Mouse (Mus musculus): Measurements from ENCODE around the gene Slc39a2. TPM values are rescaled to one million over a fixed set of nuclear protein-coding genes. Genes with fewer than 3 reads are reported as not detected.

The Slc39a2 gene
- polyA plus RNA-seq, 1 experiment, result 0.12 TPM

DNA sequence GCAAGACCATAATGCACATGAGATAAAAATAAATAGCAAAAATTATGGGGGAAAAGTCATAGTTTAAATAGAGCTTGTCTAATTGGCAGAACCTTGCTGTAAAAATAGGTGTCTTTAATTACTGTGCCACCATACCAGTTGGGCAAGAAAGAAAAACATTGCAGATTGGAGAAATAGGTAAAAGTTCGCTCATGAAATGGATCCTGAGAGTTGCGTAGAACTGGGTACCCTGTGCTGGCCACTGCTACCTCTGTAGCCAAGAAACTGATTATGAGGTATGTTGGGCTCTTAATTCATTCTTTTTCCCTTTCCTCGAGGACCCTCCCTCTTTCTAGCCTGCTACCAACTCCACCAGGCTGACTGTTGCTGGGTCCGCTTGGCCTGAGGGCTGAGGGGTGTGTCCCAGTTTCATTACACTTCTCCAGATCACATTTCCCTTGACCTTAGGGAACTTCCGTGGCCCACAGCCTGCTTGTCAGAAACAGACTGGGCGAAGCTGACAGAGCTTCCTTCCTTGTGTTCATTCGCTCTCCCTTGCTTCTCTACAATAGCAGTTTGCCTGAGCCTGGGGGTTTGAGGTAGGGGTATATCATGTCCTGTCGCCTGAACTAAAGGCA, 48.4 kb downstream of the Slc39a2 start:
- Histone ChIP-seq H3K4me2 (ENCODE audit: low read depth) (peak overlapping the region; percentile 25), H3K79me2 (ENCODE audit: control insufficient read depth, insufficient read depth) (no peaks in the 10 kb centered on the region), H3K36me3 (ENCODE audit: control insufficient read depth, insufficient read depth) (no peaks in the 10 kb centered on the region), H3ac (ENCODE audit: control insufficient read depth, insufficient read length) (no peak overlapping the region), H3K4me3 (no peak overlapping the region), H3K27me3 (ENCODE audit: control insufficient read depth, insufficient read depth, insufficient read length) (no peaks in the 10 kb centered on the region)
- TF ChIP-seq E2F4 (IDR thresholded peaks at IDR 0.05; ENCODE audit: insufficient read depth) (no peak), REST (IDR thresholded peaks at IDR 0.05; ENCODE audit: insufficient read depth, insufficient read length) (no peak), POLR2A (IDR thresholded peaks at IDR 0.05; ENCODE audit: insufficient read length, low read depth) (no peak), TCF12 (IDR thresholded peaks at IDR 0.05; ENCODE audit: insufficient read depth, poor library complexity, severe bottlenecking) (no peak), MYOG (IDR thresholded peaks at IDR 0.05; ENCODE audit: control insufficient read depth in 1 of 3, insufficient read depth in 1 of 3, insufficient read length in 2 of 3, low read depth in 2 of 3) (no peak), CEBPB (IDR thresholded peaks at IDR 0.05; ENCODE audit: insufficient read depth, poor library complexity, severe bottlenecking) (no peak)

DNA sequence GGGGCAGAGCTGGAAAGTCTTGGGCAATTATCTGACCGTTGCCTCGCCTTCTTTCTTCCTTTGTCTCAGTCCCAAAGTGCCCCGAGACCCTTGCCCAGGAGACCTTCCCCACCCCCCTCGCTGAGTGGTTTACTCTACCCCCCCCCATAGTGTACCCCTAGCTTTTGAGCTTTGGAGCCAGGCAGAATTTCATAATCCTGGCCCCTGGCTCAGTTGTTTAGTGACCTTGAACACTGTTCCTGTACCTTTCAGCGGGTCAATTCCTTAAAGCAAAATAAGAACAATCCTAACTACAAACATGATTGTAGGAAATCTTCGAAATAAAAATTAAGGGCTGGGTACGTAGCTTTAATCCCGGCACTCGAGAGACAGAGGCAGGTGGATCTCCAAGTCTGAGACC, 48.9 kb downstream of the Slc39a2 start:
- Histone ChIP-seq H3K4me2 (ENCODE audit: low read depth) (peak overlapping the region; percentile 25), H3K36me3 (ENCODE audit: control insufficient read depth, insufficient read depth) (no peaks in the 10 kb centered on the region), H3K4me3 (no peak overlapping the region), H3K79me2 (ENCODE audit: control insufficient read depth, insufficient read depth) (no peaks in the 10 kb centered on the region), H3K27me3 (ENCODE audit: control insufficient read depth, insufficient read depth, insufficient read length) (no peaks in the 10 kb centered on the region), H3ac (ENCODE audit: control insufficient read depth, insufficient read length) (no peak overlapping the region)
- no peak for TF ChIP-seq REST (IDR thresholded peaks at IDR 0.05; ENCODE audit: insufficient read depth, insufficient read length)

DNA sequence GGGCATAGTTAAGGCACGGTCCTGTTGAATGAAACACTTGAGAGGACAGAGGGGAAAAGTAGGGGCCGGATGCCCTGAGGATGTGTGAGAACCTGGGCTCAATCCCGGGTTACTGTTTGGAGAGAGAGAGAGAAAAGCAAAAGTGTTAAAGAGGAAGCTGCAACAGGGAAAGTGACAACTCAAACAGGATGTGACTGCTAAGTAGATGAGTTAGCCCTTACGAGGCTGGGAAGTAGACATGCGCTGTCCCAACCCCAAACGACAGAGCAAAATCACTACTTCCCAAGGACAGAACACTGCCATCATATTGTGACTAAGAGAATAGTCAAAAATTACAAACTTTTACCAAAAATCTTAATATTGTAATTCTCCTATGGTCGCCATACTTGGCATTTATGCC, 49.5 kb downstream of the Slc39a2 start:
- no peak overlapping the region for H3ac ChIP-seq (ENCODE audit: control insufficient read depth, insufficient read length)
- no peaks in the 10 kb centered on the region for H3K79me2 ChIP-seq (ENCODE audit: control insufficient read depth, insufficient read depth)
- TF ChIP-seq POLR2A (IDR thresholded peaks at IDR 0.05; ENCODE audit: insufficient read length, low read depth), result no peak
- H3K36me3 ChIP-seq (ENCODE audit: control insufficient read depth, insufficient read depth), result no peaks in the 10 kb centered on the region
- no peaks in the 10 kb centered on the region for H3K27me3 ChIP-seq (ENCODE audit: control insufficient read depth, insufficient read depth, insufficient read length)
- H3K4me2 ChIP-seq (ENCODE audit: low read depth), result no peak overlapping the region
- no peak overlapping the region for H3K4me3 ChIP-seq

GRCm38 (mm10) chr14:51943336-51943735, 50.6 kb downstream of the Slc39a2 start:
- TF ChIP-seq REST (IDR thresholded peaks at IDR 0.05; ENCODE audit: insufficient read depth, insufficient read length) (no peak), E2F4 (IDR thresholded peaks at IDR 0.05; ENCODE audit: insufficient read depth) (no peak), MAX (IDR thresholded peaks at IDR 0.05; ENCODE audit: low read depth) (no peak), TCF12 (IDR thresholded peaks at IDR 0.05; ENCODE audit: insufficient read depth, poor library complexity, severe bottlenecking) (no peak), CEBPB (IDR thresholded peaks at IDR 0.05; ENCODE audit: insufficient read depth, poor library complexity, severe bottlenecking) (no peak), USF1 (IDR thresholded peaks at IDR 0.05; ENCODE audit: low read depth) (no peak), POLR2A (IDR thresholded peaks at IDR 0.05; ENCODE audit: insufficient read length, low read depth) (no peak), MYOD1 (IDR thresholded peaks at IDR 0.05; ENCODE audit: control insufficient read depth in 1 of 3, insufficient read length in 2 of 3, low read depth in 2 of 3) (no peak), MYOG (IDR thresholded peaks at IDR 0.05; ENCODE audit: control insufficient read depth in 1 of 3, insufficient read depth in 1 of 3, insufficient read length in 2 of 3, low read depth in 2 of 3) (no peak), POLR2AphosphoS2 (IDR thresholded peaks at IDR 0.05; ENCODE audit: insufficient read length, low read depth) (no peak), TCF3 (IDR thresholded peaks at IDR 0.05; ENCODE audit: insufficient read length, low read depth) (no peak)
- no peak overlapping the region for H3ac ChIP-seq (ENCODE audit: control insufficient read depth, insufficient read length)
- no peak overlapping the region for H3K4me2 ChIP-seq (ENCODE audit: low read depth)
- H3K36me3 ChIP-seq (ENCODE audit: control insufficient read depth, insufficient read depth), result no peaks in the 10 kb centered on the region
- no peak overlapping the region for H3K4me3 ChIP-seq
- no peaks in the 10 kb centered on the region for H3K79me2 ChIP-seq (ENCODE audit: control insufficient read depth, insufficient read depth)
- H3K27me3 ChIP-seq (ENCODE audit: control insufficient read depth, insufficient read depth, insufficient read length), result no peaks in the 10 kb centered on the region

Other genes with a start within 250 kb of the Slc39a2 start
- not detected for gene Gm17079, start 197.4 kb upstream of the Slc39a2 start, polyA plus RNA-seq (2012; fragmentation: generic; extraction: Trizol)
- gene Gm5800, start 175.7 kb upstream of the Slc39a2 start, polyA plus RNA-seq (2012; fragmentation: generic; extraction: Trizol), result not detected
- not detected for gene Ang4, start 119.3 kb upstream of the Slc39a2 start, polyA plus RNA-seq (2012; fragmentation: generic; extraction: Trizol)
- gene AY358078, start 92.8 kb upstream of the Slc39a2 start, polyA plus RNA-seq (2012; fragmentation: generic; extraction: Trizol), result not detected
- not detected for gene Ear6, start 39.2 kb upstream of the Slc39a2 start, polyA plus RNA-seq (2012; fragmentation: generic; extraction: Trizol)
- 24.1 TPM for gene Mettl17, start 8.0 kb upstream of the Slc39a2 start, polyA plus RNA-seq (2012; fragmentation: generic; extraction: Trizol)
- 31.8 TPM for gene Ndrg2, start 21.3 kb downstream of the Slc39a2 start, polyA plus RNA-seq (2012; fragmentation: generic; extraction: Trizol)
- not detected for gene Tppp2, start 25.5 kb downstream of the Slc39a2 start, polyA plus RNA-seq (2012; fragmentation: generic; extraction: Trizol)
- not detected for gene Rnase13, start 29.9 kb downstream of the Slc39a2 start, polyA plus RNA-seq (2012; fragmentation: generic; extraction: Trizol)
- 35.0 TPM for gene Arhgef40, start 91.8 kb downstream of the Slc39a2 start, polyA plus RNA-seq (2012; fragmentation: generic; extraction: Trizol)
- 0.34 TPM for gene Tmem253, start 122.8 kb downstream of the Slc39a2 start, polyA plus RNA-seq (2012; fragmentation: generic; extraction: Trizol)
- gene Zfp219, start 127.8 kb downstream of the Slc39a2 start, polyA plus RNA-seq (2012; fragmentation: generic; extraction: Trizol), result 13.6 TPM
- not detected for gene Olfr221, start 149.6 kb downstream of the Slc39a2 start, polyA plus RNA-seq (2012; fragmentation: generic; extraction: Trizol)
- 147 TPM for gene Hnrnpc, start 211.1 kb downstream of the Slc39a2 start, polyA plus RNA-seq (2012; fragmentation: generic; extraction: Trizol)
- gene Rpgrip1, start 217.8 kb downstream of the Slc39a2 start, polyA plus RNA-seq (2012; fragmentation: generic; extraction: Trizol), result 0.47 TPM